Mouse (Mus musculus): Measurements from ENCODE around the gene Ap2a1. TPM values are rescaled to one million over a fixed set of nuclear protein-coding genes. Genes with fewer than 3 reads are reported as not detected.

The Ap2a1 gene
- polyA plus RNA-seq, 1 experiment: 55.6 TPM

GRCm38 (mm10) chr7:44853596-44854355, 75.5 kb downstream of the Ap2a1 start:
- DNase-seq (ENCODE audit: low read depth, low spot score): no peak
- 15% methylated on average over 26 of the region's 26 CpGs for WGBS

- DNase-seq (ENCODE audit: low read depth, low spot score): no peak
- WGBS: 92% methylated on average over 2 of the region's 2 CpGs
These were observed 76.2 kb downstream of the Ap2a1 start for GRCm38 (mm10) chr7:44853065-44853464.

GRCm38 (mm10) chr7:44852259-44853027, 76.9 kb downstream of the Ap2a1 start:
- no peak for DNase-seq (ENCODE audit: low read depth, low spot score)
- 89% methylated on average over 36 of the region's 36 CpGs for WGBS

- WGBS: 87% methylated on average over 12 of the region's 12 CpGs
- DNase-seq (ENCODE audit: low read depth, low spot score): no peak
These were observed 77.6 kb downstream of the Ap2a1 start for GRCm38 (mm10) chr7:44851625-44852234.

- DNase-seq (ENCODE audit: low read depth, low spot score): no peak
- 64% methylated on average over 8 of the region's 8 CpGs for WGBS
These were observed 78.3 kb downstream of the Ap2a1 start for GRCm38 (mm10) chr7:44850789-44851624.

Other genes with a start within 250 kb of the Ap2a1 start
- gene Izumo2, start 220.8 kb downstream of the Ap2a1 start, polyA plus RNA-seq (2012; rRNA removed): not detected in 2 replicates
- 68.3 and 78.0 TPM in 2 replicates for gene Vrk3, start 181.1 kb downstream of the Ap2a1 start, polyA plus RNA-seq (2012; rRNA removed)
- gene Zfp473, start 178.4 kb downstream of the Ap2a1 start, polyA plus RNA-seq (2012; rRNA removed): 0.36 and 0.75 TPM in 2 replicates
- 50.3 and 51.3 TPM in 2 replicates for gene Nup62, start 113.4 kb downstream of the Ap2a1 start, polyA plus RNA-seq (2012; rRNA removed)
- 13.9 and 14.8 TPM in 2 replicates for gene Il4i1, start 113.1 kb downstream of the Ap2a1 start, polyA plus RNA-seq (2012; rRNA removed)
- 29.8 and 41.4 TPM in 2 replicates for gene Atf5, start 112.8 kb downstream of the Ap2a1 start, polyA plus RNA-seq (2012; rRNA removed)
- gene Akt1s1, start 80.5 kb downstream of the Ap2a1 start, polyA plus RNA-seq (2012; rRNA removed): 61.3 and 67.2 TPM in 2 replicates
- gene Tbc1d17, start 80.4 kb downstream of the Ap2a1 start, polyA plus RNA-seq (2012; rRNA removed): 44.6 and 49.0 TPM in 2 replicates
- 52.1 and 57.9 TPM in 2 replicates for gene Pnkp, start 72.4 kb downstream of the Ap2a1 start, polyA plus RNA-seq (2012; rRNA removed)
- gene Ptov1, start 59.7 kb downstream of the Ap2a1 start, polyA plus RNA-seq (2012; rRNA removed): 111 and 141 TPM in 2 replicates
- gene Med25, start 36.8 kb downstream of the Ap2a1 start, polyA plus RNA-seq (2012; rRNA removed): 69.4 and 102 TPM in 2 replicates
- 19.9 and 21.7 TPM in 2 replicates for gene Fuz, start 33.4 kb downstream of the Ap2a1 start, polyA plus RNA-seq (2012; rRNA removed)
- gene Tsks, start 13.7 kb upstream of the Ap2a1 start, polyA plus RNA-seq (2012; rRNA removed): not detected in 2 replicates
- gene Cpt1c, start 45.4 kb upstream of the Ap2a1 start, polyA plus RNA-seq (2012; rRNA removed): 4.2 and 5.9 TPM in 2 replicates
- gene Prmt1, start 57.1 kb upstream of the Ap2a1 start, polyA plus RNA-seq (2012; rRNA removed): 167 and 188 TPM in 2 replicates
- 107 and 110 TPM in 2 replicates for gene Irf3, start 68.2 kb upstream of the Ap2a1 start, polyA plus RNA-seq (2012; rRNA removed)
- 20.8 and 23.3 TPM in 2 replicates for gene Bcl2l12, start 69.2 kb upstream of the Ap2a1 start, polyA plus RNA-seq (2012; rRNA removed)
- gene Scaf1, start 86.9 kb upstream of the Ap2a1 start, polyA plus RNA-seq (2012; rRNA removed): 32.3 and 44.7 TPM in 2 replicates
- 112 and 124 TPM in 2 replicates for gene Rras, start 88.5 kb upstream of the Ap2a1 start, polyA plus RNA-seq (2012; rRNA removed)
- gene Prr12, start 123.4 kb upstream of the Ap2a1 start, polyA plus RNA-seq (2012; rRNA removed): 5.4 and 6.2 TPM in 2 replicates
- 52.4 and 66.9 TPM in 2 replicates for gene Nosip, start 132.9 kb upstream of the Ap2a1 start, polyA plus RNA-seq (2012; rRNA removed)
- gene Prrg2, start 133.2 kb upstream of the Ap2a1 start, polyA plus RNA-seq (2012; rRNA removed): 77.3 and 92.5 TPM in 2 replicates
- 44.3 and 48.6 TPM in 2 replicates for gene Rcn3, start 162.7 kb upstream of the Ap2a1 start, polyA plus RNA-seq (2012; rRNA removed)
- 75.3 and 85.1 TPM in 2 replicates for gene Fcgrt, start 174.4 kb upstream of the Ap2a1 start, polyA plus RNA-seq (2012; rRNA removed)
- 407 and 500 TPM in 2 replicates for gene Rps11, start 194.9 kb upstream of the Ap2a1 start, polyA plus RNA-seq (2012; rRNA removed)
- 2,093 and 2,372 TPM in 2 replicates for gene Rpl13a, start 199.3 kb upstream of the Ap2a1 start, polyA plus RNA-seq (2012; rRNA removed)
- 0.78 and 1.1 TPM in 2 replicates for gene Gm45713, start 206.7 kb upstream of the Ap2a1 start, polyA plus RNA-seq (2012; rRNA removed)
- 30.5 and 38.2 TPM in 2 replicates for gene Flt3l, start 206.9 kb upstream of the Ap2a1 start, polyA plus RNA-seq (2012; rRNA removed)
- gene Pih1d1, start 224.8 kb upstream of the Ap2a1 start, polyA plus RNA-seq (2012; rRNA removed): 62.5 and 65.5 TPM in 2 replicates
- gene Aldh16a1, start 225.1 kb upstream of the Ap2a1 start, polyA plus RNA-seq (2012; rRNA removed): 152 and 159 TPM in 2 replicates
- gene Slc17a7, start 234.5 kb upstream of the Ap2a1 start, polyA plus RNA-seq (2012; rRNA removed): 0.07 and 0.11 TPM in 2 replicates

Data from large intestine, adult 2 months (tissue).